Mouse (Mus musculus) olfactory bulb, adult 2 months (tissue): Measurements from ENCODE around the gene Tmco1.

ENCODE experiments used
- CTCF ChIP-seq: fragments of 200-500 bp; IDR thresholded peaks from 2 replicates; pipeline ENCODE4 v1.5.1; 2012; ENCODE audit warnings: low read depth, mild to moderate bottlenecking, low read length, moderate library complexity; ENCODE audit not compliant: insufficient read depth
- POLR2A ChIP-seq: fragments of 200-500 bp; IDR thresholded peaks from 2 replicates; pipeline ENCODE4 v1.6.1; 2012; ENCODE audit warnings: mild to moderate bottlenecking, low read depth, low read length, moderate library complexity; ENCODE audit not compliant: insufficient read depth

GRCm38 (mm10) chr1:167284837-167285319, 23.3 kb upstream of the Tmco1 start:
- TF ChIP-seq POLR2A, result peak; percentile 58
- no peak for TF ChIP-seq CTCF
